Mouse (Mus musculus): ENCODE results near the gene Alox12b.

DNA sequence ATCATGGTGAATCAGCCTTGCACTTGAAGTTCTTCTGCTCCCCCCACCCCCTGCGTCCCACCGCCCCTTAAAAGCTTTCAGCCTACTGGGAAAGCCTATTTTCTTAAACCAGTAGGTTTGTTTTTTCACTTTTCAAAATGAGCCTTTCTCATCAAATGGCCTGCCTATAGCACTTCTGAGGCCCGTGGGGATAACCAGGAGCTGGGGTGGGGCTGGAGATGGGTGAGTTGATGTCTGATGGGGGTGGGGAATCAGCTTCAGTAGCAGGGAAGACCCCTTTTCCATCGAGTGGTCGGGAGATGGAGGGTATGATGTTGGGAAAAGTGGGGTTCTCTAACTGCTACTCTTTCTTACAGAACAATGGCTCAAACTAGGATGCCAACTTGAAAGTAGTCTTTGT is 39.9 kb upstream of the Alox12b start:
- TF ChIP-seq CTCF (IDR thresholded peaks at IDR 0.05; ENCODE audit: low read depth, low read length) = no peak
- no peak for TF ChIP-seq POLR2A (IDR thresholded peaks at IDR 0.05; ENCODE audit: extremely low read depth, insufficient read depth, low read length)
